Mouse (Mus musculus): ENCODE data around the gene Kbtbd8. TPM values are rescaled to one million over a fixed set of nuclear protein-coding genes. Genes with fewer than 3 reads are reported as not detected.

Kbtbd8 gene
- total RNA-seq (2015) (6.3 and 10.0 TPM in 2 replicates), total RNA-seq (2017) (10.1 and 13.9 TPM in 2 replicates)

DNA sequence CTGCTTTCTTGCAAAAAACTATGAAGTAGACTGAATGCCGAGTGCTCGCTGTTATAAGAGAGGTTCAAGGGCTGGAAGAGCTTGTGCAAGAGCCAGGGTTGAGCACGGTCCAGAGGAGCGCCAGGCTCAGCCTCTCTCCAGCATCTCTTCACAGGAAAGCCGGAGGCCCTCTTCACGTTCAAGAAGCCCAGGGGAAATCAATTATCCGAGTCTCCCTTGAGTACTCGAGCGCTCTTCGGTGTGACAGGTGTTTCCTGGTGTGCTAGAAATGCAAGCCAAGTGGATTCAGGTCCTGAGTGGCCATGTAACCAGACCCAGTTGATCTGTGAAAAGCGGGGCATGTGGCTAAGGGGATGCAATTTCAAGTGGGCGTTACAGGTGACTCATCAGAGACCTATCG is at the start of gene Kbtbd8:
Gene Kbtbd8, plus strand, starts transcription at position 295 of the 400 bp plus-strand sequence.
- no peak for ATAC-seq (replicated peaks; ENCODE audit: poor library complexity)

DNA sequence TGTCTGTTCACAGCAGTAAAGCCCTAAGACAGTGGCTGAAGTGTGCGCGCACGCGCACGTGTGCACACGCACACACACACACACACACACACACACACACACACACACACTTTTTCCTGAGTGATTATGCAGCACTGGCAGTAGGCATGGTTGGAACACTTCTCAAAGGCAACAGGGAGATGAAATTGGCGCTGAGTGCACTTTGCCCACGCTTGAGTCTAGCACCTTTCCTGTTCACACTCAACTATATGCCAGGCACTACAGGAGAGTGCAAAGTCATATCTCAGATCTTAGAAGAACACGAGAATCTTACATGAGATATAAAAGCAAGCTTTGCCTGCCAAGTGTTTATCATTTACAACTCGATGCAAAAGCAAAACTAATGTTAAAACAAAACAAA is 47.3 kb upstream of the Kbtbd8 start:
- ATAC-seq (replicated peaks; ENCODE audit: poor library complexity): no peak

DNA sequence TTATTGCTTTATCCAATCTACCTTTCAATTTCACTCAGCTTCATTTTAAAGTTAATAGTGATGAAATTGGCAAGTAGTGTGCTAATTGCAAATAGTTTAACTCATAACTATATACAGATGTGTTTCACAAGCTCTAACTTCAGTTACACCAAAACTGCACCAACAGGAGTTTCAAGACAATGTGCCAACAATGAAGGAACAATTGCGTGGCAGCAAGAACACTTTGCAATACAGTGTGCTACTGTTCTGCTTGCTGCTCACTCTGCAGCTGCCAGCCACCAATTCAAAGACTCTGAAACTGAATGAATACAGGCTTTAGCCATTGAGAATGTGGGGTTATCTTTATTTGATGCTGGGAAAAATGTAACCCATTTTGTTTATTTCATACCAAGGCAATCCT is 31.8 kb upstream of the Kbtbd8 start:
- no peak for ATAC-seq (replicated peaks; ENCODE audit: poor library complexity)

DNA sequence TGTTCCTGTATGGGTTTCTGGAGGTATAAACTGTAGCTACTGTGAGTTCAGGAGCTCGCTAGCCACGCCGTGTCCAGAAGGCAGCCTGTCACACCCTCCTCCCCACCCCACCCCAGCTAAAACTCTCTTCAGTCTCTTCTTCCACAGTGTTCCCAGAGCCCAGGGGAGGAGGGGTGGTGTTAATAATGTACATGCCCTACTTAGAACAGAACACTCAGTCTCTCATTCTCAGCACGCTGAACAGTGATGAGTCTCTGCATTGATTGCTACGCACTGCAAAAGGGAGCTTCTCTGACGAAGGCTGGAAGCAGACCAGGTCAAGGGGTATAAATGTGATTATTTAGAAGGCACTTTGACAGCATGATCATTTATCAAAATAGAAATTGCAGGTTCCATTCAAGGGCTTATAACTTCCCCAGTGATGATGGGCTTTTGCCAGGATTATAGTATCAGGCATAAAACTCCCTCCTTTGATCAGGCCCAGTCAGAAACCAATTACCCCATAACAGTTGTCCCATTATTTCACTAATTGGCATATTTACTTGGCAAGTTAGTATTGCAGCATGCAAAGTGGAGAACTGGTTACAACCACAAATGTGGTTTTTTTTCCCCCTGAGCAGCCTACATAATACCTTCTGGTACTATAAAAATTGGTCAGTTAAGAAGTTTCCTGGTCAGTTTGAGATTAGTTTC is 29.7 kb upstream of the Kbtbd8 start:
- ATAC-seq (replicated peaks; ENCODE audit: poor library complexity): no peak

DNA sequence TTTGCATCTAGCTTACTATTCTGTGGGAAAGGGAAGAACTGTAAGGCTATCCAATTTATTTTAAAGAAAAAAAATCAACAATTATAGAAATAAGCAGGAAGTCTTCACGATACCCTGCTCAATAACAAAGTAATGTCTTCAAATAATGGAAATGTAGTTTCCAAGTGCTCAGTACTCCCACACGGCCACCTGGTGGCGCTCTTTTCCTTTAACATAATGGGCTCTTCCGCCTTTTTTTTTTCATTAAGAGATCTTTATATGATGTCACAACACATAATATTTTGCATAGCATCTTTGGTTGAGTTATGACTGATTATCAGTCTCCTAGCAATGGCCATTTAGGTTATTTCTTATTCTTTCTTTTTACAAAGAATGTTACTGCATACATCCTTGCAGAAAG is 29.0 kb upstream of the Kbtbd8 start:
- peak; percentile 83 for ATAC-seq (replicated peaks; ENCODE audit: poor library complexity)

DNA sequence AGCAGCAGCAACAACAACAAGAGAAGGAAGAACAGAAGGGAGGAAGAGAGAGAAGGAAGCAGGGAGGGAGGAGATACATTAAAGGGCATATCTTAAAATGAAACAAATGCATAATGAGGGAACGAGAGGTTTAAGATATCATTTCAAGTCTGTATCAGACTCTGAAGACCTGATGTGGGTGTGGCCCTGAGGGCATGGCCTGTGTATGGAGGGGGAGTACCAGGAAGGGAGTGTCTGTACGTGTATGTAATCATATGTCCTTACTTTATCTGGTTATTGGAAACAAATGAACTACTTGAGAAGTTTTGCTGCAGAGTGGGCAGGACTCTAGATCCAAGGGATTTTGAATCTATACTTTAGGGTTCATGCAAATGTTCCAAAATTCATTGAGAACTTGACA is 22.3 kb upstream of the Kbtbd8 start:
- ATAC-seq (replicated peaks; ENCODE audit: poor library complexity): no peak

DNA sequence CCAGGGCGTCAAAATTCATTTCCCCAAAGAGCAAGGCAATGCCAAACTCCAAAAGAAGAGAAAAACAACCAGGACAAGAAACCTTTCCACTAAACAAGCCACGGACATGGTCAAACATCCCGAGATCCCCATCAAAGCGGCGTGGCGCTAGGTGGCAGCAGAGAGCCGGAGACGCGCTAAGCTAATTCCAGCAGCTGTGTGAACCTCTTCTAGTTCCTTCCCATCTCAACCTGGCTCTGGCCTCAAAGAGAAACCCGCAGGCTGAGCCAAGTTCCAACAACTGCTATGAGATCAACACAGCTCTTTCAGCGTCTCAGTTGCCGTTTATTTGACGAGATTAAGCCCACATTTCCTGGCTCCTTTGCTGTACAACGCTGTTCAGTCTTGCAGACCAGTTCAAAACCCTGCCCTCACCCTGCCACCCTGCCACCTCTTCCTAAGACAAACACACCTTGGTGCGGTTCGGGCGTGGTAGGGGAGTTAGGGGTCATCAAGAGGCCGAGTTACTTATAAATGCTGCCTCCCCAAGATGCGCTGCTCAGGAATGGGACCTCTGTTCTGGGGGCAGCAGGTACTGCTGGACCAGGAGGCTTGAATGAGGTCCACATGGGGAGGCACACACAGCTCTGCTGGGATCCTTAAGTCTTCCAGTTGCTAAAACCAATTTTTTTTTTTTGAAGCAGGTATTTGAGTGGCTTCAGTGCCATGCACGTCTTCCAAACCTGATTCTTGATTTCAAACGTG is 18.5 kb upstream of the Kbtbd8 start:
- ATAC-seq (replicated peaks; ENCODE audit: poor library complexity): peak; percentile 99

DNA sequence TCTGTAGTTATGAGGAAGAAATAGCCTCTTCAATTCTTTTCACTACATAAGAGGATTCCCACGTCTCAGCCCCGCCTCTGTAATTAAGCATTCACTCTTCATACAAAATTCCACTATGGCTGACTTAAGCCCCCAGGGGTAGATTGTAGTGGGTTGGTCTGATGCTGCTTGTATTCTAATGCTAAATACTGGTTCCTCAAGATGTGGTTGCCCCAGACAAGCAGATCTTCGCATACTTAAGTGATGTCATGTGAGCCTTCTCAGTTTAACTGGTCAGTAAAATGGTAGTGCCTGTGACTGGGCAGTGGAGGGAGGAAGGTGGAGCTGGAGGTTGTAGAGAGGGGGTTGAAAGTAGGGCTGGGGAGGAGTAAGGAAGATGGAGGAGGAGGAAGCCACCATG is 13.3 kb upstream of the Kbtbd8 start:
- ATAC-seq (replicated peaks; ENCODE audit: poor library complexity): no peak

DNA sequence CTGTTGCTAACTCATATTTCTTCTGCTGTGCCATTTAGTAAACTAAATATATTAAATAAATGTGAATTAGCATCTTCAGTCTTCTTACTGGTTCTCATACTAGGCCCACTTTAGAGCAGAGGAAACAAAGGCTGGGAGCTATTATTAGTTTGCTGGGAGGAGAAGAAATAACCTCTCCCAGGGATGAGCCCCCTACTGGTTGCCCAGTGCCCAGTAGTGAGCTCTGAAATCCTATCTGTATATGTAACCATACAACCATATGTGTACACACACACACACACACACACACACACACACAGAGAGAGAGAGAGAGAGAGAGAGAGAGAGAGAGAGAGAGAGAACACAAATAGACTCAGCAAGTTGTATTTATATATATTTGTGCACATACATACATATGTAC is 8.6 kb upstream of the Kbtbd8 start:
- 0 out of 2 replicates have a peak, but pooled peaks have one; percentile 39 for ATAC-seq (replicated peaks; ENCODE audit: poor library complexity)

DNA sequence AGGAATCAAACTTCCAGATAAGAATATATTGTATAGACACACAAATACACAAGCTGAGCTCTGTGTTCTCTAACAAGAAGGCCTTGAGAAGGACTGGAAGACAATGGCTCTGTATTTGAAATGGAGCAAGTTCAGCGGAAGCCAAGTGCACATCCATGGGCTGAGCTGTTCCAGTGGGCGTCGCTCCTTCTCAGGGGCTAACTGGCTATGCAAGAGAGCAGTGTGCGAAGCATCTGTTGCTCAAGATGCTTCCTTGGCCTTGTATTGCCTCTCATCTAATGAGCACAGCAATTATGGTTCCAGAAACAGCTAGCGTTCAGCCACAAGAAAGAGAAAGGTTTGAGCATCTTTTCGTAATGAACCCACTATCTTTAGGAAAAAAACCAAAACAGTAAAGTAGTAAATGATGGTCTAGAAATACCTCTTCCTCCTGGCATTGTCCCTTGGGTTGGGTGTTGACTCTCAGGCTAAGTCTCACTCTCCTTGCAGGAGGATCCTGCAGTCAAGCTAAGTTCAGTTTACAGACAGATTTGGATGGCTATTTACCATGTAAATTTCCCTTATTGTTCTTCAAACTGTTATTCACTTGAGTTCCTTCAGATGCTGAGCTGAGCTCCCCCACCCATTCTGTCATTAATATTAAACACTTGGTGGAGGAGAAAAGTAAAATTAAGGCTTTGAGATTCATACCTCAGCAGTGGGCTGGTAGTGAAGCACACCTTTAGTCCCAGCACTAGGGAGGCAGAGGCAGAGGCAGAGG is 7.2 kb upstream of the Kbtbd8 start:
- ATAC-seq (replicated peaks; ENCODE audit: poor library complexity): no peak

DNA sequence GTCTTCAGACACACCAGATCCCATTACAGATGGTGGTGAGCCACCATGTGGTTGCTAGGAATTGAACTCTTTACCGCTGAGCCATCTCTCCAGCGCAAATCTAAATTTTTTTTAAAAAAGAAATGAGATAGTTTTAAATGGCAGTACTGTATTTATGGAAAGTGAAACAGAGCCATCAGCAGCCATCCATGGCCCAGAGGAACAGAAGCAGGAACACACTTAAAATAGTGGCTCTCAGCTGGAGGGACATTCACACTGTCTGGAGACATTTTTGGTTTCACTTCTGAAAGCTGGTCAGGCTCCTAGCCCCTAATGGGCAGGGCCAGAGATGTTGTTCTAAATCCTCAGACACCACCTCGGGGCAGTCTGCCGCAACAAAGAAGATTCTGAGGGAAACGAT is 5.0 kb upstream of the Kbtbd8 start:
- ATAC-seq (replicated peaks; ENCODE audit: poor library complexity): peak; percentile 53; the same call in 1 of the 2 replicates

DNA sequence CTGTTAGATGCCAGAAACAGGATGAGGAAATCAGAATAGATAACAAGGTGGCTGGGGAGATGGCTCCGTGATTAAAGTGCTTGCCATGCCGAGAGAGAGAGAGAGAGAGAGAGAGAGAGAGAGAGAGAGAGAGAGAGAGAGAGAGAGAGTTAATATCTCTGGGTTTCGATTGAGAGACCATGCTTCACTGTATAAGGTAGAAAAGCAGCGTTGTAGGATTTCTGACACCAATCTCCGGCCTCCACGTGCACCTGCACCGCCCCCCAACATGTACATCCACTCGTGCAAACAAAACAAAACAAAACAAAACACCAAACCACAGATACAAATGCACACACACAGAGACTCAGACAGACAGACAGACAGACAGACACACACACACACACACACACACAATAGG is 527 bp upstream of the Kbtbd8 start:
- ATAC-seq (replicated peaks; ENCODE audit: poor library complexity): no peak

DNA sequence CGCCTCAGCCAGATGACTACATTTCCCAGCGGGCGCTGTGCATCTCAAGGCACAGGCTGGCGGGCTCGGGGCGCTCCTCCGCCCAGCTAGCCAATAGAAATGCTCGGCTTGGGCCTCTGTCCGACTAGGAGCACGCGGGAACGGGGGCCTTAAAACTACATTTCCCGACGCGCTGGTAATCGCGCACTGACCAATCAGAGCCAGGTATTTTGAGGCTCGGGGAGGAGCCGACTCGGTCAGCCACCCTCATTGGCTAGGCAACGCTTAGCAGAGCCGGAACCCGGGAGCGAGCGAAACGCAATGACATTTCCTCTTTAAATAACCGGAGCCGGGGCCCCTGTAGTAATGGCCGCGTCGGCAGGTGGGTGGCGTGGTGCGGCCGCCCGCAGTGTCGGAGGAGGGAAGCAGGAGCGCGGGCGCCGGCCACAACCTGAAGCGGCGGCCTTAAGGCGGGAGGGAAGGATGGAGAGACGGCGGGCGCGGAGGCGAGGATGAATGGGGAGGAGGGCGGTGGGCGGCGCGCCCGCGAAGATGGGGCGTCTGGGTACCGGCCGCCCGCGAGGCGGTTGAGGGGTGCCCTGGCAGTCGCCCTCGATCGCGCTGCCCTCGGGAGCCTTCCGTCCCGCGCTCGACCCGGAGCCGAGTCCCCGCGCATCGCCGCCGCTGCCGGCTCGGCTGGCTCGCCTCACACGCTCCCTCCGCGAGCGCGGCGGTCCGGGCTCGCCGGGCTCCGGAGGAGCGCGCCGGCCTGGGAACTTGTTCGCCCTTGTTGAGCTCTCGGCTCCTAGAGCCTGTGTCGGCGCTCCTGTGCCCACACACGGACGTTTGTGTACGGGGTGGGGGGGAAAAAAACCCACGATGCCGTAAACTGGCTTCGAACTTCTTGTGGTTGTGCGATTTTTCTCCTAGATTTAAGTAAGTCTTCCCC is 838 bp downstream of the Kbtbd8 start:
- peak; percentile 95 for ATAC-seq (replicated peaks; ENCODE audit: poor library complexity)

DNA sequence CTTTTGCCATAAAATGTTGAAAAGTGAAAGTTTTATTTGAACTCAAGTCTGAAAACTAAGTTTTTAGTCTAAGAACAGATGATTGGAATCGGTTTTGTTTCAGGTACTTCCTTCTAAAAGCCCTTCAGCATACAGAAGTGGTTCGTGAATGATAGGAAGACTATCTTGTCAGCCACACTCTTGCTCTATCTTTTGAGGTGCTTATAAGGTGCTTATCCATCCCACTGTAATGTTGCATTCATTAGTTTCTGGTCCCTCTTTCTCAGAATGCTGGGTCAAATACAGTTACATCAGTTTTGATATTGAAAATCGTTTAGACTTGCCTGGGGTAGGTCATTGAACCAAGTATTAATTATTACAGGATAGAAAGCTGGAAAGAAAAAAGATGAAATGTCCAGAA is 2.3 kb downstream of the Kbtbd8 start:
- ATAC-seq (replicated peaks; ENCODE audit: poor library complexity): no peak

DNA sequence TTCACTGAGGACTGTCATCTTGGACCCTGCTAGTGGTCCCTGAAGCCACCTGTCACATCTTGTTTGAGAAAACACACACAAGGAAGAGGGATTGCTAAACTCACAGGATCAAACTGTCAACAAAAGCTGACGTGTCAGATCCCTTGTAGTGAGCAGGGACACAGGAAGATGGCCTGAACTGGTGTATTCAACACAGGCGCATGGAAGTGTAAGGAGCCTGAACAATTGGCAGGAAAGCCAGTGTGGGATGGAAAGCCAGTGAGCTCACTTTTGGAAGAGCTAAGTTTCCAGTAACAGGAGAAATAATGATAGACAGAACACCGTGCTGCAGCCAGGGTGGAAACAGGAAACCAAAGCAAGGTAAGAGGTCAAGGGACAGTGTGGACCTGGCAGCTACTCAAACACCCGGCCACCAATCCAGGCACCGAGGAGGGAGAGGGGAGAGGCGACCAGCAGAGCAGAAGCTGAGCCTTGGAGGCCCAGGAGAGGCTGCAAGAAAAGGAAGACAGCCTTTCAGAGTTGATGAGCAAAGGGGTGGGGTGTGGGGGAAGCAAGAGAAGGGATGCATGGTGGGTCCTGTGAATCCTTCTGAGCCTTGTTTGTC is 33.0 kb downstream of the Kbtbd8 start:
- no peak for ATAC-seq (replicated peaks; ENCODE audit: poor library complexity)

DNA sequence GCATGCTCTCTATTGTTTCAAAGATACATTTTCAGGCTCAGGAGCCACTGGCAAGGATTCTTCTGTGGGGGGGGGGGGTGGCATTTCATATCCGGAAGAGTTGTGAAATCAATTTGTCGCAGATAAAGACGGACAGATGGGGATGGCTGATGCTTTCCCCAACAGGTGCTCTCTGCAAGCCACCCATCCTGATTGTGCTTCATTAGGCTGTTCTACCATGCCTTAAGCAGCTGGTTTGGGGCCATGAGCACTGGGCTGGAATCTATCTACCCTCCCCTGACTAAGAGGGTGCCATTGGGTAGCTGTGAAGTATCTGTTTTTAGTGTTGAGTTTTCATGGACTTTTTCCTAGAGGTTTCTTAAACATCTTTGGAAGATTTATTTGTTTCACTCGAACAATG is 33.8 kb downstream of the Kbtbd8 start:
- no peak for ATAC-seq (replicated peaks; ENCODE audit: poor library complexity)

DNA sequence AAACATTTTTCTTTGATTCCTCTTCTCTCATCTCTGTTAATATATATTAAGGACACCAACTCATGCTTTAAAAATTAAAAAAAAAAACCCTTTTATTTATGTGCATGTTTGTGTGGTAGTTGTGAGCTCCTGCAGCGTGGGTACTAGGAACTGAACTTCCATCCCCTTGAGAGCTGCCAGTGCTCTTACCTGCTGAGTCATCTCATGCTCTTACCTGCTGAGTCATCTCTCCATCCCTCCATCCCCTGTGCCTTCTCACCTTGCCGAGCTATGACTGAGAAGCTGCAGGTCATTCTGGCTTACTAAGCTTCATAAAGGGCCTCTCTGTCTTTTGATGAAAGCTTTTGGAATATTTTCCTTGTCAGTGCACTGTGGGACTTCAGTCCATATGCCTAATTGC is 34.5 kb downstream of the Kbtbd8 start:
- ATAC-seq (replicated peaks; ENCODE audit: poor library complexity): no peak

DNA sequence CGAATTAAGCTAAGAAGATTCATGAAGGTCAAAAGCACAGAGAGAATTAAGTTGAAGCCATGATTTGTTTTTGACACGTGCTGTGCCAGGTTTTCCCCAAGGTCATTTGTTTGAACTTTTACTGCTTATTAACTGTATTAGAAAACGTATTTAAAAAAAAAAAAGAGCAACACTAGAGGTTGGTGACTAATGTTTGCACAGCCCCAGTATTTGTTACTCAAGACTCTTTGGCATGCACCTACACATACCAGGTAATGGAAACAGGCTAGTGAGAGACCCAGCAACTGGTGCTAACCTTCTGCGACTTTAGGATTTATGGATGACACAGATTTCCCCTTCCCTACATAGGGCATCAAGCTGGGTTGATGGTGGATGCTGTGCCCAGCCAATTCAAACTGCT is 46.9 kb downstream of the Kbtbd8 start:
- no peak for ATAC-seq (replicated peaks; ENCODE audit: poor library complexity)

DNA sequence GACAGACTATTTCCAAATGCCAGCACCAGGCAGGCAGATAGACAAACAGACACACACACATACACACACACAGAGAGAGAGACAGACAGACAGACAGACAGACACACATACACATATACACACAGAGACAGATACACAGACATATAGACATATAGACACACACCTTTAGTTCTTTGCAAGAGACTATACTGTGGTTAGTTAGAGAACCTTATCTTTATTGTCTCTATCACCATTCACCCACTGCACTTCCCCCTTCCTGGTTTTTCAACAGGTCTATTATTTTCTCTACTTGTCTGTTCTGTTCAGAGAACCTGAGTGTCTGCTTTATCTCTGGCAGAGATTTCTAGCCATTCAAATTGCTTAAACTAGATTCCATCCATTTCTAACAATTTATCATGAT is 48.6 kb downstream of the Kbtbd8 start:
- ATAC-seq (replicated peaks; ENCODE audit: poor library complexity): no peak

DNA sequence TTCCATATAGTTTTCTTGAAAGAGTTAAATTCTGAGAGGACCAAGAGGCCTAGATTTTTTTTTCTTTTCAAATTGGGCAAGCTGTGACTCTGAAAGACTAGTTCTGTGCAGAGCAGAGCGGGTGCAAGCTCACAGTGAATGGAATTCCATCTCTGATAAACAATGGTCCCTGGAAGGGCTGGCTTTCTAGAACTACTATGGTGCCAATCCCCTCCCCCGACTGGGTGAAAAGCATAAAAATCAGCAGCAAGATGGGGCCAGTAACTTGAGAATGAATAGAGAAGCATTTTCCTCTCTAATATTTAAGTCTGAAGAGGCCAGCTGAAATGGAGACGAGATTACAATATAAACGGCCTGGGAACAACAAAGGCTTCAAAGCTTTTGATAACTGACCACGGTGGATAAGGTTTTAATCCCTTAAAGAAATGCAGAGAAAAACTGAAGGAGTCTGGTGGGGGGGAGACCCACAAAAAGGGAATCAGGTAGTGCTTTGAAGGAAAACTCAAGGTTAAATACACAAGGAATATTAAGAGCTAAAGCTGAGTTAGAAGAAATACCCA is 50.7 kb downstream of the Kbtbd8 start:
- ATAC-seq (replicated peaks; ENCODE audit: poor library complexity): no peak

Measured in megakaryocyte progenitor cell, adult 5-6 weeks (primary cell).